Mouse (Mus musculus) neural tube, embryonic 10.5 days (tissue): ENCODE measurements around the gene Pde9a.

Experiments used
- DNase-seq: peaks from one replicate; pipeline ENCODE4 v3.0.0-alpha.2; 2017; ENCODE audit warnings: low spot score; ENCODE audit errors: extremely low spot score

The Pde9a gene

GRCm38 (mm10) chr17:31386766-31387275 lies 811 bp downstream of the Pde9a start:
- DNase-seq, result peak; percentile 24

GRCm38 (mm10) chr17:31389432-31390050 lies 3.5 kb downstream of the Pde9a start:
- DNase-seq, result no peak

DNA sequence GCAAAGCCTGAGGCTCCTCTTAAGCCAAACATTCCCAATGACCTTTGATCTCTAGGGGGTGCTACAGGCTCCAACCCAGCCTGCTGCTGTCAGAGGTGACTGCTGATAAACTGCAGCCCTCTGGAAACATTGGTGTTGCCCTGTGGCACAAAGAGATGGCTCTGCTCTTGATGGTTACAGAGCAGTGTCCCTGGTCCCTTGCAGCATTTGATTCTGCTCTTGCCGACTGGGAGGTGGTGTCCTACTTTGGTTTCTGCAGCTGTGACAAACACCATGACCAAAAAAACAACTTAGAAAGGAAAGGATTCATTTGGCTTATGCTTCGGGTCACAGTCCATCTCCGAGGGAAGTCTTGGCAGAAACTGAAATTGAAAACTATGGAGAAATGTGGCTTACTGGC lies 5.5 kb downstream of the Pde9a start:
- DNase-seq, result no peak

DNA sequence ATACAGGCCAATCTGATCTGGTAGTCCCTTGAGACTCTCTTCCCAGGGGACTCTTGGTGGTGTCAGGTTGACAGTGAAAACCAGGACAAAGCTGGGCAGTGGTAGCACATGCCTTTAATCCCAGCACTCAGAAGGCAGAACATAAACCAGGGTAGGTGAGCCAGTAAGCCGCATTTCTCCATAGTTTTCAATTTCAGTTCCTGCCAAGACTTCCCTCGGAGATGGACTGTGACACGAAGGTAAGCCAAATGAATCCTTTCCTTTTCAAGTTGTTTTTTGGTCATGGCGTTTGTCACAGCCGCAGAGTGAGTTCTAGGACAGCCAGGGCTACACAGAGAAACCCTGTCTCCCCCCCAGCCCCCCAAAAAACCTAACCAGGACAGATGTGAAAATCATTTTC lies 6.0 kb downstream of the Pde9a start:
- no peak for DNase-seq

- no peak for DNase-seq
These were observed 7.8 kb downstream of the Pde9a start for GRCm38 (mm10) chr17:31393811-31394210.

DNA sequence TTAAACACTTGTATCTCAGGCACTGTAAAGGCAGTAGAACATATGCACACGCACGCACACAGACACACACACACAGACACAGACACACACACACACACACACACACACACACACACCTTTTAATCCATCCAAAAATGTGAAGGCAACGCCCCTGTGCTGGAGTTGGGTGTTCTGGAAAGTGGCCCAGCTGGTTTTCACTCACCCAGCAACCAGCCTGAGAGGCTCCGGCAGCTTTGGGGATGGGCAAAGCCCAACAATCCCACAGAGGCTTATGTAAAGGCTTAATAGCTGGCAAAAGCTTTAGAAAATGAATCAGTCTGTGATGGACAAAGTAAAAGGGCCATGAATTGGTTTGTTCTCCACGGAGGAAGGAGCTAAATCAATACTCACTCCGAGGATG lies 14.3 kb downstream of the Pde9a start:
- DNase-seq, result no peak

- DNase-seq, result no peak
These were observed 15.2 kb downstream of the Pde9a start for GRCm38 (mm10) chr17:31401160-31401559.

GRCm38 (mm10) chr17:31402713-31403112 lies 16.7 kb downstream of the Pde9a start:
- no peak for DNase-seq

- DNase-seq, result no peak
These were observed 19.8 kb downstream of the Pde9a start for GRCm38 (mm10) chr17:31405694-31406227.

- DNase-seq, result no peak
These were observed 23.8 kb downstream of the Pde9a start for GRCm38 (mm10) chr17:31409741-31410350.

DNA sequence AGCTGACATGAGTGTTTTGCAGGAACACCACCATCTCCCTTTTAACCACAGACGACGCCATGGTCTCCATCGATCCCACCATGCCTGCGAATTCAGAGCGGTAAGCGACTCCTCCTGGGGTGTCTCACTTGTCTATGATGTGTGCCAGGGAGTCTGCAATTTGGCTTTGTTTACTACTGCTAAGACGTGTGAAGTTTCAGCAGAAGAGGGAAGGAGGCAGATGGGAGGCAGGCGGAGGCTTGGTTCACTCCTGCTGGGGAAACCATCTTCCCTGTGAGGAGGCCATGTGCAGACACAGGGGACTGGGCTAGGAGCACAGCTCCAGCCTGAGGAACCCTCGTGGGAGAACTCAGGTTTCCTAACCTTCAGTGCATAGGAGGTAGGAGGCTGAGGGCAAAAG lies 29.2 kb downstream of the Pde9a start:
- DNase-seq, result no peak

- no peak for DNase-seq
These were observed 33.0 kb downstream of the Pde9a start for GRCm38 (mm10) chr17:31418804-31419597.

- DNase-seq, result no peak
These were observed 33.6 kb downstream of the Pde9a start for GRCm38 (mm10) chr17:31419598-31419950.

DNA sequence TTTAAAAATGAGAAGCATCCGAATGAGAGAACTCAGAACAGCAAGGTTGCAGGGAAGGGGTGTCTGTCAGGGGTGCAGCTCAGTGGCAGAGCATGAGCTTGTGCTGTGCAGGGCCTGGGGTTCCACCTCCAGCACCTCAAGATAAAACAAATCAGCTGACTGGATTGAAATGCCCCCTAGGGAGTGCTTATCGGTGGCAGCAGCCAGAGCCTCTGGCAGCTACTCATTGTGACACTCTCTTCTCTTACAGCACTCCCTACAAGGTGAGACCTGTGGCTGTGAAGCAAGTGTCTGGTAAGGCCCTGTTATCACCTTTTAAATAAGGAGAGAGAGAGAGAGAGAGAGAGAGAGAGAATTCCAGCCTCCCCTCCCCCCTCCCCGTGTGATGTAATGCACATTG lies 34.0 kb downstream of the Pde9a start:
- DNase-seq, result no peak

DNA sequence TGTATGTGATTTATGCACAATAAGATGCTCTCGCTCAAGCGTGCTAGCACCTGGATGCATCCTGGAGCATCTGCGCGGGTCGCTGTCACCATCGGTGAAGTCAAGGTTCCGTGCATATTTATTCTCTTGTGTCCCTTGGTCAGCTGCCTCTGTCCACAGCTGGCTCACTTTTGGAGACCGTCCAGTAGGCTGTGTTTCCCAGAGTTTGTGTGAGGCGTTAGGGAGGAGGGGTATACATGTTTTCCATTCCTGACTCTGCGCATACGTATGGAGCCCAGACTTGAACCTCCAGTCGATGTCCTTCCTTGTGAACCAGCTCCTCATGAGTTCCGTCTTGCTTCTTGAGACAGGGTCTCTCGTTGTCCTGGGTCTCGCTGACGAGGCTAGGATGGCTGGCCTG lies 34.6 kb downstream of the Pde9a start:
- no peak for DNase-seq

DNA sequence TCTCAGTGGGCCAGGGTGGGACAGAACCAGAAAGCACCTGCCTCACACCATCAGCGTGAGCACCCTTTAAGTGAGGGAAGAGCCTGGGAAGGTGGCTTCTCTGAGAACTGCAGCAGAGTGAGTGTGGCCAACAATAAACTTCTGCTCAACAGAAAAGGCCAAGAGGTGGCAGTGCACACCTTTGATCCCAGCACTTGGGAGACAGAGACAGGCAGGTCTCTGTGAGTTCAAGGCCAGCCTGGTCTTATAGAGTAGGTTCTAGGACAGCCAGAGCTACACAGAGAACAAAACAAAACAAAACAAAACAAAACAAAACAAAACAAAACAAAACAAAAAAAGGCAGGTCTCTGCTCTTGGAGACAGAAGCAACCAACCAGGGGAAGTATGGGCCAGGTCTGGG lies 36.4 kb downstream of the Pde9a start:
- no peak for DNase-seq

- no peak for DNase-seq
These were observed 37.0 kb downstream of the Pde9a start for GRCm38 (mm10) chr17:31423020-31423419.

GRCm38 (mm10) chr17:31424358-31424757 lies 38.3 kb downstream of the Pde9a start:
- no peak for DNase-seq

GRCm38 (mm10) chr17:31424798-31425197 lies 38.8 kb downstream of the Pde9a start:
- no peak for DNase-seq

- DNase-seq, result no peak
These were observed 40.1 kb downstream of the Pde9a start for GRCm38 (mm10) chr17:31425827-31426698.

GRCm38 (mm10) chr17:31429402-31429801 lies 43.4 kb downstream of the Pde9a start:
- DNase-seq, result no peak
